Mouse (Mus musculus) heart, embryonic 10.5 days (tissue): Measurements from ENCODE around the gene Neurl1b. TPM values are rescaled to one million over a fixed set of nuclear protein-coding genes. Genes with fewer than 3 reads are reported as not detected.

ENCODE experiments used
- DNase-seq: peaks from one replicate; pipeline ENCODE4 v3.0.0-alpha.2; 2017; ENCODE audit warnings: low spot score
- H3K27ac ChIP-seq: fragments of 300-500 bp; sonication (generic); 2 replicates; pipeline ENCODE4 v1.5.1; 2016; ENCODE audit warnings: mild to moderate bottlenecking
- H3K27me3 ChIP-seq: fragments of 300-500 bp; sonication (generic); 2 replicates; pipeline ENCODE4 v1.6.1; 2016; ENCODE audit warnings: mild to moderate bottlenecking; ENCODE audit not compliant: poor library complexity, insufficient read depth, severe bottlenecking
- H3K36me3 ChIP-seq: fragments of 300-500 bp; sonication (generic); 2 replicates; pipeline ENCODE4 v1.6.1; 2016; ENCODE audit warnings: mild to moderate bottlenecking, moderate library complexity
- H3K4me1 ChIP-seq: fragments of 300-500 bp; sonication (generic); 2 replicates; pipeline ENCODE4 v1.6.1; 2016; ENCODE audit warnings: mild to moderate bottlenecking
- H3K4me3 ChIP-seq: fragments of 300-500 bp; sonication (generic); 2 replicates; pipeline ENCODE4 v1.5.1; 2016; ENCODE audit warnings: mild to moderate bottlenecking, moderate library complexity
- H3K9me3 ChIP-seq: fragments of 300-500 bp; sonication (generic); 2 replicates; pipeline ENCODE4 v1.6.1; 2016; ENCODE audit warnings: mild to moderate bottlenecking, moderate library complexity
- WGBS: fragments of 180-500 bp; shearing (Covaris S2); methylation state at CpG from one replicate; pipeline ENCODE4 v1.1.7; 2016; 5-methylcytosine and 5-hydroxymethylcytosine counted together
- polyA plus RNA-seq: library from polyadenylated mRNA; unstranded; fragments of >200 nt; fragmentation: Nextera tagmentation; extraction: Ambion mirVana; gene quantifications from 2 replicates; pipeline ENCODE4 v1.2.1, GENCODE M21; 2016

The Neurl1b gene
- polyA plus RNA-seq, 1 experiment from 2014 or later: 1.3 TPM

- 48% methylated on average over 7 of the region's 7 CpGs for WGBS
- Histone ChIP-seq H3K4me1 (peaks cover 28% of the 10 kb centered on the region), H3K27me3 (peaks cover 15% of the 10 kb centered on the region; the same call in 1 of the 2 replicates), H3K9me3 (no peaks in the 10 kb centered on the region), H3K36me3 (no peaks in the 10 kb centered on the region), H3K27ac (peak overlapping the region; percentile 26; the same call in 1 of the 2 replicates), H3K4me3 (no peak overlapping the region)
- DNase-seq: no peak
Measured at GRCm38 (mm10) chr17:26464972-26465371, 50.3 kb downstream of the Neurl1b start.

- peaks cover 15% of the 10 kb centered on the region; the same call in 1 of the 2 replicates for H3K27me3 ChIP-seq
- no peaks in the 10 kb centered on the region for H3K36me3 ChIP-seq
- H3K27ac ChIP-seq: peak overlapping the region; percentile 74; the same call in 1 of the 2 replicates
- no peaks in the 10 kb centered on the region for H3K9me3 ChIP-seq
- H3K4me1 ChIP-seq: peaks cover 28% of the 10 kb centered on the region
- WGBS: 16% methylated on average over 4 of the region's 4 CpGs
- peak; percentile 88 for DNase-seq
- peak overlapping the region; percentile 25; the same call in 1 of the 2 replicates for H3K4me3 ChIP-seq
Measured at GRCm38 (mm10) chr17:26466741-26467150, 52.1 kb downstream of the Neurl1b start.

GRCm38 (mm10) chr17:26467619-26468018 lies 53.0 kb downstream of the Neurl1b start:
- Histone ChIP-seq H3K4me3 (no peak overlapping the region), H3K27me3 (peaks cover 15% of the 10 kb centered on the region; the same call in 1 of the 2 replicates), H3K36me3 (no peaks in the 10 kb centered on the region), H3K4me1 (peaks cover 28% of the 10 kb centered on the region), H3K9me3 (no peaks in the 10 kb centered on the region), H3K27ac (no peak overlapping the region)
- 79% methylated on average over 4 of the region's 4 CpGs for WGBS
- DNase-seq: no peak

- Histone ChIP-seq H3K4me3 (no peak overlapping the region), H3K27me3 (peaks cover 15% of the 10 kb centered on the region; the same call in 1 of the 2 replicates), H3K4me1 (peaks cover 21% of the 10 kb centered on the region), H3K27ac (0 out of 2 replicates have a peak overlapping the region, but pooled peaks have one; percentile 37), H3K36me3 (no peaks in the 10 kb centered on the region), H3K9me3 (no peaks in the 10 kb centered on the region)
- DNase-seq: no peak
- WGBS: 82% methylated on average over 13 of the region's 13 CpGs
Measured at GRCm38 (mm10) chr17:26468102-26468894, 53.7 kb downstream of the Neurl1b start.

- Histone ChIP-seq H3K27ac (peak overlapping the region; percentile 67), H3K4me3 (no peak overlapping the region), H3K27me3 (no peaks in the 10 kb centered on the region), H3K9me3 (no peaks in the 10 kb centered on the region), H3K4me1 (peaks cover 43% of the 10 kb centered on the region), H3K36me3 (no peaks in the 10 kb centered on the region)
- WGBS: 33% methylated on average over 6 of the region's 6 CpGs
- DNase-seq: no peak
Measured at GRCm38 (mm10) chr17:26476871-26477270, 62.2 kb downstream of the Neurl1b start.

GRCm38 (mm10) chr17:26478672-26479071 lies 64.0 kb downstream of the Neurl1b start:
- DNase-seq: no peak
- no peaks in the 10 kb centered on the region for H3K9me3 ChIP-seq
- no peak overlapping the region for H3K4me3 ChIP-seq
- peak overlapping the region; percentile 70 for H3K27ac ChIP-seq
- peaks cover 43% of the 10 kb centered on the region for H3K4me1 ChIP-seq
- H3K27me3 ChIP-seq: no peaks in the 10 kb centered on the region
- 42% methylated on average over 4 of the region's 4 CpGs for WGBS
- no peaks in the 10 kb centered on the region for H3K36me3 ChIP-seq

- H3K9me3 ChIP-seq: no peaks in the 10 kb centered on the region
- no peak for DNase-seq
- H3K27ac ChIP-seq: no peak overlapping the region
Measured at GRCm38 (mm10) chr17:26479619-26480018, 65.0 kb downstream of the Neurl1b start.

GRCm38 (mm10) chr17:26480956-26481355 lies 66.3 kb downstream of the Neurl1b start:
- H3K27ac ChIP-seq: peak overlapping the region; percentile 43; the same call in 1 of the 2 replicates
- no peak for DNase-seq
- peaks cover 43% of the 10 kb centered on the region for H3K4me1 ChIP-seq
- WGBS: 79% methylated on average over 4 of the region's 4 CpGs
- no peaks in the 10 kb centered on the region for H3K36me3 ChIP-seq
- H3K9me3 ChIP-seq: no peaks in the 10 kb centered on the region
- no peaks in the 10 kb centered on the region for H3K27me3 ChIP-seq
- H3K4me3 ChIP-seq: no peak overlapping the region

More at GRCm38 (mm10) chr17:26479619-26480018, 65.0 kb downstream of the Neurl1b start:
- Histone ChIP-seq H3K4me1 (peaks cover 43% of the 10 kb centered on the region), H3K4me3 (no peak overlapping the region), H3K36me3 (no peaks in the 10 kb centered on the region), H3K27me3 (no peaks in the 10 kb centered on the region)
- WGBS: 84% methylated on average over 6 of the region's 6 CpGs

- no peaks in the 10 kb centered on the region for H3K36me3 ChIP-seq
- H3K9me3 ChIP-seq: no peaks in the 10 kb centered on the region
- H3K4me3 ChIP-seq: no peak overlapping the region
- 83% methylated on average over 14 of the region's 14 CpGs for WGBS
- H3K4me1 ChIP-seq: peaks cover 30% of the 10 kb centered on the region
- DNase-seq: no peak
- no peak overlapping the region for H3K27ac ChIP-seq
- no peaks in the 10 kb centered on the region for H3K27me3 ChIP-seq
Measured at GRCm38 (mm10) chr17:26484626-26485421, 70.2 kb downstream of the Neurl1b start.

- Histone ChIP-seq H3K4me3 (no peak overlapping the region), H3K27ac (no peak overlapping the region), H3K27me3 (no peaks in the 10 kb centered on the region), H3K36me3 (peaks cover 2% of the 10 kb centered on the region; the same call in 1 of the 2 replicates), H3K4me1 (peaks cover 39% of the 10 kb centered on the region), H3K9me3 (no peaks in the 10 kb centered on the region)
- no peak for DNase-seq
- 56% methylated on average over 5 of the region's 5 CpGs for WGBS
Measured at GRCm38 (mm10) chr17:26487266-26487665, 72.6 kb downstream of the Neurl1b start.

GRCm38 (mm10) chr17:26487917-26488316 lies 73.3 kb downstream of the Neurl1b start:
- Histone ChIP-seq H3K9me3 (peaks cover 4% of the 10 kb centered on the region), H3K27ac (peak overlapping the region; percentile 79; the same call in 1 of the 2 replicates), H3K27me3 (no peaks in the 10 kb centered on the region), H3K36me3 (peaks cover 5% of the 10 kb centered on the region; the same call in 1 of the 2 replicates), H3K4me1 (peaks cover 39% of the 10 kb centered on the region), H3K4me3 (no peak overlapping the region)
- WGBS: 92% methylated on average over 4 of the region's 4 CpGs
- no peak for DNase-seq

- H3K9me3 ChIP-seq: peaks cover 11% of the 10 kb centered on the region
- H3K27ac ChIP-seq: peak overlapping the region; percentile 79
- WGBS: 63% methylated on average over 8 of the region's 8 CpGs
Measured at GRCm38 (mm10) chr17:26488711-26489403, 74.2 kb downstream of the Neurl1b start.

More at GRCm38 (mm10) chr17:26488711-26489403, 74.2 kb downstream of the Neurl1b start:
- Histone ChIP-seq H3K27me3 (no peaks in the 10 kb centered on the region), H3K36me3 (peaks cover 12% of the 10 kb centered on the region; the same call in 1 of the 2 replicates), H3K4me3 (no peak overlapping the region), H3K4me1 (peaks cover 39% of the 10 kb centered on the region)
- no peak for DNase-seq
